Mouse (Mus musculus) inflammation-experienced regulatory T-cells, adult 6 months (primary cell): ENCODE results near the gene Specc1. TPM values are rescaled to one million over a fixed set of nuclear protein-coding genes. Genes with fewer than 3 reads are reported as not detected.

ENCODE experiments used
- ATAC-seq: one replicate; pipeline ENCODE4 v1.8.0; 2017
- polyA plus RNA-seq, 3 experiments: library from polyadenylated mRNA; unstranded; fragments of 100-300 nt; shearing (Covaris generic); gene quantifications; one replicate each; pipeline ENCODE4 v1.2.1; 2017

Specc1 gene
- polyA plus RNA-seq, 3 experiments from 2014 or later, result 0.87 to 6.0 (median 3.3) TPM

GRCm38 (mm10) chr11:62249266-62250037 lies 292.9 kb downstream of the Specc1 start:
- no peak for ATAC-seq

GRCm38 (mm10) chr11:62251047-62251446 lies 294.5 kb downstream of the Specc1 start:
- no peak for ATAC-seq

GRCm38 (mm10) chr11:62253380-62253779 lies 296.8 kb downstream of the Specc1 start:
- no peak for ATAC-seq

GRCm38 (mm10) chr11:62259214-62259613 lies 302.7 kb downstream of the Specc1 start:
- ATAC-seq, result no peak

- no peak for ATAC-seq
Measured at GRCm38 (mm10) chr11:62263599-62263998, 307.0 kb downstream of the Specc1 start.

GRCm38 (mm10) chr11:62264018-62264417 lies 307.5 kb downstream of the Specc1 start:
- no peak for ATAC-seq

DNA sequence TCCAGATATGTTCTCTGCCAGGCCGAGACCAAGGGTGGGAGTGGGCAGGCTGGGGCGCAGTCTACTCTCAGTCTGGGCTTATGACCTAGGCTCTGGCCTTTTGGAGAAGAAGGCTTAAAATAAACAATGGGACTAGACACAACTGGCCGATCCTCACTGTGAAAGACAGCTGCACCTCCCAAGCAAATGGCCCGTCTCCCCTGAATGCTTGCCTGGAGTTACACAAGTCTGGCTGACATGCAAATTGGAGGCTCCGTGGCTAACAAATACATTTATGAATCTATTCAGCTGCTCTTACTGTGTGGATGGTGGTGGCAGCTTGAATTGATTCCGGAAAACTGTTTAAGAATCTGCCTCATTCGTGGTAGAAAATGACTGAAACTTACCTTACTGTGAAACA lies 309.1 kb downstream of the Specc1 start:
- ATAC-seq, result no peak

GRCm38 (mm10) chr11:62266466-62267214 lies 310.1 kb downstream of the Specc1 start:
- no peak for ATAC-seq

GRCm38 (mm10) chr11:62268381-62268780 lies 311.8 kb downstream of the Specc1 start:
- no peak for ATAC-seq

DNA sequence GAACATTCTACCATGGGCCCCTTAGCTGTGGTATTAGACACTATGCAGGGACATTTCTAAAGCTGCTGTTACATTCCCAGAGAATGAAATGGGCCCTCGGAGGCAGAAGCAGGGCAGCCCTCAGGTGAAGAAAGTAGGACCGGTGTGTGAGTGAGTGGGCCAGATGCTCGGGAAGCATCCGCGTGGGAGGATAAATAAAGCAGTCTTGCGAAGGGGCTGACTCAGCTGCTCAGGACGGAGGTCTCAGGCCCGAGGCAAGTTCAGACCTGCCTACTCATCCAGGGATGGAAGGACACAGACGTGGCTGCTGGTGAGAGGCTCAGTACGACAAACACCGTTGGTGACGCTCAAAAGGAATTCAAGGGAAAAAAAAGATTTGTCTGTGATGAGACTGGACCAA lies 312.5 kb downstream of the Specc1 start:
- ATAC-seq, result no peak

- ATAC-seq, result no peak
Measured at GRCm38 (mm10) chr11:62270851-62271250, 314.3 kb downstream of the Specc1 start.

Other genes with a start within 250 kb of the Specc1 start
- gene Slc5a10, start 235.9 kb upstream of the Specc1 start, polyA plus RNA-seq, result under 1 TPM in 1 of 3 experiments, not detected in 2; 0.38 TPM
- 10 to 100 TPM; 25.4 to 34.4 (median 31.2) TPM for gene Prpsap2, start 194.7 kb upstream of the Specc1 start, polyA plus RNA-seq
- gene Ulk2, start 101.7 kb upstream of the Specc1 start, polyA plus RNA-seq, result 10 to 100 TPM in 2 of 3 experiments, 1 to 10 TPM in 1; 5.7 to 10.2 (median 10.1) TPM
- gene Akap10, start 26.5 kb upstream of the Specc1 start, polyA plus RNA-seq, result 10 to 100 TPM; 20.6 to 26.9 (median 20.9) TPM